Comparison of ENCODE assay signal across 19 mouse cellular contexts in genomic region chr2:139380285-139380684, GRCm38 (mm10).
DNase-seq lines count a peak whose midpoint lies in the region; ATAC-seq and TF ChIP-seq lines count a peak whose summit lies in the region.
"Had no signal": no experiment of that assay in that cellular context is flagged by ENCODE, and none has a peak within 500 bp of the region (broad histone marks: within the 10 kb centered on the region; RNA-seq: fewer than 3 reads in every experiment).

No protein-coding gene starts in this region.

- H3K27ac ChIP-seq in cerebellum, adult 2 months (ENCODE audit: insufficient read depth, low read length) = peak overlapping the region; percentile 71; the same call in 1 of the 2 replicates
- no peak overlapping the region for H3K27ac ChIP-seq in liver, embryonic 12.5 days
- H3K27ac ChIP-seq: embryonic facial prominence, embryonic 10.5 days; embryonic facial prominence, embryonic 12.5 days; forebrain, embryonic 13.5 days; forebrain, embryonic 15.5 days had no signal

- no peaks in the 10 kb centered on the region for H3K27me3 ChIP-seq in cerebellum, adult 2 months (ENCODE audit: control insufficient read depth, insufficient read depth, low read length)
- H3K27me3 ChIP-seq in liver, embryonic 12.5 days (replicated peaks) = no peaks in the 10 kb centered on the region
- H3K27me3 ChIP-seq: embryonic facial prominence, embryonic 12.5 days; forebrain, embryonic 13.5 days; forebrain, embryonic 15.5 days had no signal

- ATAC-seq in cerebellum, adult (ENCODE audit: insufficient number of reproducible peaks, low FRiP score, low TSS enrichment) = peak; percentile 45; the same call in 1 of the 2 replicates
- no peak for ATAC-seq in liver, embryonic 12.5 days
- ATAC-seq: CD4-positive, CD25-positive, alpha-beta regulatory T cell, adult 4 months; forebrain, embryonic 13.5 days; forebrain, postnatal 0 days had no signal

- DNase-seq in cerebellum, postnatal 36 days = no peak
- DNase-seq in cerebellum, adult 2 months = peak; percentile 21 to 51
- DNase-seq in cerebellum, adult 8-10 months = no peak
- peak; percentile 49 for DNase-seq in brain, adult 2 months (ENCODE audit: low read depth, low spot score)
- peak; percentile 20 to 43 for DNase-seq in cerebellum, postnatal 14 days
- DNase-seq in Muller cell, postnatal 12 days (ENCODE audit: inconsistent ontology term) = no peak
- DNase-seq: adrenal gland, adult 2 months; adrenal gland, postnatal 10 days; adrenal gland, postnatal 25 days; B cell, adult 2 months; forebrain, postnatal 0 days had no signal

- no peak overlapping the region for H3K4me3 ChIP-seq in cerebellum, adult 2 months (replicated peaks; ENCODE audit: insufficient read depth, low read depth, low read length)
- no peak overlapping the region for H3K4me3 ChIP-seq in liver, embryonic 12.5 days
- H3K4me3 ChIP-seq: embryonic facial prominence, embryonic 10.5 days; embryonic facial prominence, embryonic 12.5 days; forebrain, embryonic 13.5 days; forebrain, embryonic 15.5 days had no signal

- TF ChIP-seq POLR2A in cerebellum, adult 2 months (IDR thresholded peaks at IDR 0.05; ENCODE audit: borderline replicate concordance, insufficient read depth, low read length) = no peak

- H3K36me3 ChIP-seq in liver, embryonic 12.5 days = no peaks in the 10 kb centered on the region
- H3K36me3 ChIP-seq: embryonic facial prominence, embryonic 10.5 days; embryonic facial prominence, embryonic 12.5 days; forebrain, embryonic 15.5 days; G1E had no signal

- TF ChIP-seq CTCF in cerebellum, adult 2 months (IDR thresholded peaks at IDR 0.05; ENCODE audit: borderline replicate concordance, insufficient read depth, low read depth, low read length) = no peak

- no peaks in the 10 kb centered on the region for H3K9me3 ChIP-seq in liver, embryonic 12.5 days (replicated peaks)
- H3K9me3 ChIP-seq: embryonic facial prominence, embryonic 10.5 days; embryonic facial prominence, embryonic 12.5 days; forebrain, embryonic 13.5 days; forebrain, embryonic 15.5 days; G1E had no signal

- no peak overlapping the region for H3K9ac ChIP-seq in liver, embryonic 12.5 days
- H3K9ac ChIP-seq: embryonic facial prominence, embryonic 12.5 days; forebrain, embryonic 13.5 days; forebrain, embryonic 15.5 days; forebrain, postnatal 0 days had no signal

- no peak overlapping the region for H3K4me2 ChIP-seq in liver, embryonic 12.5 days
- H3K4me2 ChIP-seq: embryonic facial prominence, embryonic 12.5 days; forebrain, embryonic 13.5 days; forebrain, embryonic 15.5 days had no signal

- peaks cover 9% of the 10 kb centered on the region; the same call in 1 of the 2 replicates for H3K4me1 ChIP-seq in cerebellum, adult 2 months (ENCODE audit: control insufficient read depth, insufficient read depth, low read length)
- no peaks in the 10 kb centered on the region for H3K4me1 ChIP-seq in liver, embryonic 12.5 days
- H3K4me1 ChIP-seq: embryonic facial prominence, embryonic 10.5 days; embryonic facial prominence, embryonic 12.5 days; forebrain, embryonic 13.5 days; forebrain, embryonic 15.5 days had no signal

- WGBS in cerebellum, adult 2 months = 67% methylated on average over 6 of the region's 6 CpGs
- 71% methylated on average over 6 of the region's 6 CpGs for WGBS in liver, embryonic 12.5 days (ENCODE audit: insufficient replicate concordance)

Comparison
In these comparisons a context has a peak if more than half of its experiments do, and no peak if none do; other contexts are left out.
1. DNase-seq: peak in cerebellum, adult 2 months (2 of 2), brain, adult 2 months (single experiment) and cerebellum, postnatal 14 days (2 of 2); none in cerebellum, postnatal 36 days (0 of 2), cerebellum, adult 8-10 months (single experiment) and Muller cell, postnatal 12 days (single experiment).